Mouse (Mus musculus): ENCODE data around the gene Isg15. TPM values are rescaled to one million over a fixed set of nuclear protein-coding genes. Genes with fewer than 3 reads are reported as not detected.

Gene Isg15
- polyA plus RNA-seq (2012; ENCODE audit: low replicate concordance) = 23.8 and 56.3 TPM in 2 replicates

GRCm38 (mm10) chr4:156200623-156201475 is at the start of gene Isg15:
TSS of gene Isg15 (minus strand) at chr4:156200818.

GRCm38 (mm10) chr4:156235808-156236533 is 35.4 kb upstream of the Isg15 start, which contains the start of gene Noc2l:
TSS of gene Noc2l (plus strand) at chr4:156236010.

GRCm38 (mm10) chr4:156234701-156235213 is 34.1 kb upstream of the Isg15 start, which contains the start of gene Plekhn1:
TSS of gene Plekhn1 (minus strand) at chr4:156234857.

GRCm38 (mm10) chr4:156215649-156216048 is 15.0 kb upstream of the Isg15 start, which contains the start of gene Perm1:
TSS of gene Perm1 (plus strand) at chr4:156215868.

DNA sequence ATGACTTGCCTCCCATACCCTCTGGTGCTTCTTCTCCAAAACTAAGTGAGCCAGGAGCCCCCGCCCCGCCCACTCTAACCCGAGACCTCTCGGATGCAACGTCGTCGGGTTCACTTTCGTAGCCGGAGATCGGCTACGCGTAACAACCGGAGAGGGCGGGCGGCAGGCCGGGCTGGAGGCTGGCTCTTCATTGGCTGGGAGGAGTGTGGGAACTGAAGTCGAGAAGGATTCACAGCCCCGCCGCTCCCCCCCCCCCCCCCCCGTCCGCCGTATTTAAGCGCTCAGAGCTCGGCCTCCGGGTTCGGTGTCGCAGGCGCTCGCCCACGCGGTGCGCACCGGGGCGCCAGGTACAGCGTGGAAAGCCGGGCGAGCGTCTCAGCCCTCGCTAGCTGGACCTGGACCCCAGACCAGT is 2.4 kb upstream of the Isg15 start, which contains the start of gene AW011738:
Gene AW011738 (plus strand): TSS at position 304 of the 412 bp plus-strand sequence.

GRCm38 (mm10) chr4:156197131-156197828 is 3.3 kb downstream of the Isg15 start, which contains the start of gene Agrn:
TSS of gene Agrn (minus strand) at chr4:156197488.

Other genes starting within 250 kb of the Isg15 start
- gene C1qtnf12, start 238.5 kb downstream of the Isg15 start, polyA plus RNA-seq (2012; ENCODE audit: low replicate concordance) = 122 and 138 TPM in 2 replicates
- gene B3galt6, start 208.2 kb downstream of the Isg15 start, polyA plus RNA-seq (2012; ENCODE audit: low replicate concordance) = 3.2 and 4.0 TPM in 2 replicates
- gene Sdf4, start 207.9 kb downstream of the Isg15 start, polyA plus RNA-seq (2012; ENCODE audit: low replicate concordance) = 40.5 and 45.3 TPM in 2 replicates
- 3.1 and 8.5 TPM in 2 replicates for gene Tnfrsf4, start 187.0 kb downstream of the Isg15 start, polyA plus RNA-seq (2012; ENCODE audit: low replicate concordance)
- 5.5 and 8.2 TPM in 2 replicates for gene Tnfrsf18, start 174.7 kb downstream of the Isg15 start, polyA plus RNA-seq (2012; ENCODE audit: low replicate concordance)
- not detected in 2 replicates for gene Ttll10, start 141.4 kb downstream of the Isg15 start, polyA plus RNA-seq (2012; ENCODE audit: low replicate concordance)
- 8.2 and 26.6 TPM in 2 replicates for gene 9430015G10Rik, start 90.8 kb downstream of the Isg15 start, polyA plus RNA-seq (2012; ENCODE audit: low replicate concordance)
- 1.0 and 1.2 TPM in 2 replicates for gene Rnf223, start 70.3 kb downstream of the Isg15 start, polyA plus RNA-seq (2012; ENCODE audit: low replicate concordance)
- gene Agrn, start 3.3 kb downstream of the Isg15 start, polyA plus RNA-seq (2012; ENCODE audit: low replicate concordance) = 28.6 and 35.7 TPM in 2 replicates
- 38.6 and 49.2 TPM in 2 replicates for gene AW011738, start 2.5 kb upstream of the Isg15 start, polyA plus RNA-seq (2012; ENCODE audit: low replicate concordance)
- gene Perm1, start 15.1 kb upstream of the Isg15 start, polyA plus RNA-seq (2012; ENCODE audit: low replicate concordance) = 0.10 and 0.31 TPM in 2 replicates
- 11.3 and 24.2 TPM in 2 replicates for gene Plekhn1, start 34.0 kb upstream of the Isg15 start, polyA plus RNA-seq (2012; ENCODE audit: low replicate concordance)
- 46.6 and 55.0 TPM in 2 replicates for gene Noc2l, start 35.2 kb upstream of the Isg15 start, polyA plus RNA-seq (2012; ENCODE audit: low replicate concordance)
- 77.5 and 112 TPM in 2 replicates for gene Samd11, start 54.8 kb upstream of the Isg15 start, polyA plus RNA-seq (2012; ENCODE audit: low replicate concordance)
- gene Vmn2r-ps159, start 130.3 kb upstream of the Isg15 start, polyA plus RNA-seq (2012; ENCODE audit: low replicate concordance) = not detected in 2 replicates

All from leukemia stem cell, adult 10-12 weeks (primary cell).